Mouse (Mus musculus): ENCODE data around the gene Ifngr2. TPM values are rescaled to one million over a fixed set of nuclear protein-coding genes. Genes with fewer than 3 reads are reported as not detected.
A peak's percentile ranks its signal among the peaks of the same experiment; 100 is the strongest.

The Ifngr2 gene
- polyA plus RNA-seq, 1 experiment from 2014 or later: 63.0 TPM

- no peak overlapping the region for H3K9ac ChIP-seq
- no peaks in the 10 kb centered on the region for H3K27me3 ChIP-seq
- no peak overlapping the region for H3K4me2 ChIP-seq
- WGBS: 78% methylated on average over 9 of the region's 9 CpGs
- H3K9me3 ChIP-seq (replicated peaks): no peaks in the 10 kb centered on the region
- H3K4me1 ChIP-seq: peaks cover 10% of the 10 kb centered on the region
- H3K27ac ChIP-seq: no peak overlapping the region
- H3K36me3 ChIP-seq (ENCODE audit: poor library complexity, severe bottlenecking): no peaks in the 10 kb centered on the region
- ATAC-seq: no peak
- no peak overlapping the region for H3K4me3 ChIP-seq
Measured at GRCm38 (mm10) chr16:91538513-91538912, 8.4 kb upstream of the Ifngr2 start.

GRCm38 (mm10) chr16:91541573-91542081 lies 5.2 kb upstream of the Ifngr2 start:
- Histone ChIP-seq H3K9ac (peak overlapping the region; percentile 46), H3K4me3 (no peak overlapping the region)
- ATAC-seq: peak; percentile 76

GRCm38 (mm10) chr16:91543619-91544018 lies 3.3 kb upstream of the Ifngr2 start:
- no peaks in the 10 kb centered on the region for H3K27me3 ChIP-seq
- ATAC-seq: no peak
- H3K4me1 ChIP-seq: peaks cover 22% of the 10 kb centered on the region
- H3K9ac ChIP-seq: no peak overlapping the region
- H3K27ac ChIP-seq: no peak overlapping the region
- H3K9me3 ChIP-seq (replicated peaks): no peaks in the 10 kb centered on the region
- H3K4me2 ChIP-seq: no peak overlapping the region
- H3K4me3 ChIP-seq: no peak overlapping the region
- H3K36me3 ChIP-seq (ENCODE audit: poor library complexity, severe bottlenecking): no peaks in the 10 kb centered on the region
- 95% methylated on average over 1 of the region's 1 CpGs for WGBS

More at GRCm38 (mm10) chr16:91541573-91542081, 5.2 kb upstream of the Ifngr2 start:
- WGBS: 28% methylated on average over 10 of the region's 10 CpGs
- Histone ChIP-seq H3K4me2 (peak overlapping the region; percentile 44), H3K4me1 (peaks cover 10% of the 10 kb centered on the region), H3K9me3 (replicated peaks) (no peaks in the 10 kb centered on the region), H3K27me3 (no peaks in the 10 kb centered on the region), H3K27ac (peak overlapping the region; percentile 55; the same call in 1 of the 2 replicates), H3K36me3 (ENCODE audit: poor library complexity, severe bottlenecking) (no peaks in the 10 kb centered on the region)

- Histone ChIP-seq H3K4me2 (no peak overlapping the region), H3K9me3 (replicated peaks) (no peaks in the 10 kb centered on the region), H3K9ac (no peak overlapping the region), H3K27me3 (no peaks in the 10 kb centered on the region), H3K27ac (no peak overlapping the region), H3K4me1 (peaks cover 34% of the 10 kb centered on the region), H3K36me3 (ENCODE audit: poor library complexity, severe bottlenecking) (no peaks in the 10 kb centered on the region), H3K4me3 (no peak overlapping the region)
- 74% methylated on average over 10 of the region's 10 CpGs for WGBS
- no peak for ATAC-seq
Measured at GRCm38 (mm10) chr16:91545597-91546281, 1.1 kb upstream of the Ifngr2 start.

- no peak overlapping the region for H3K27ac ChIP-seq
- H3K27me3 ChIP-seq: no peaks in the 10 kb centered on the region
- WGBS: 17% methylated on average over 14 of the region's 14 CpGs
- peak; percentile 46 for ATAC-seq
- H3K4me2 ChIP-seq: peak overlapping the region; percentile 72
- H3K4me1 ChIP-seq: peaks cover 32% of the 10 kb centered on the region
- H3K9ac ChIP-seq: peak overlapping the region; percentile 82; the same call in 1 of the 2 replicates
- H3K9me3 ChIP-seq (replicated peaks): no peaks in the 10 kb centered on the region
- H3K36me3 ChIP-seq (ENCODE audit: poor library complexity, severe bottlenecking): no peaks in the 10 kb centered on the region
- H3K4me3 ChIP-seq: peak overlapping the region; percentile 73
Measured at GRCm38 (mm10) chr16:91546391-91546835, 459 bp upstream of the Ifngr2 start.

GRCm38 (mm10) chr16:91547974-91548373 lies 1.1 kb downstream of the Ifngr2 start:
- ATAC-seq: no peak
- peak overlapping the region; percentile 82; the same call in 1 of the 2 replicates for H3K9ac ChIP-seq
- 64% methylated on average over 5 of the region's 5 CpGs for WGBS
- H3K4me1 ChIP-seq: peaks cover 24% of the 10 kb centered on the region
- H3K9me3 ChIP-seq (replicated peaks): no peaks in the 10 kb centered on the region
- H3K4me3 ChIP-seq: peak overlapping the region; percentile 73
- no peaks in the 10 kb centered on the region for H3K36me3 ChIP-seq (ENCODE audit: poor library complexity, severe bottlenecking)
- no peak overlapping the region for H3K27ac ChIP-seq
- H3K4me2 ChIP-seq: peak overlapping the region; percentile 72
- H3K27me3 ChIP-seq: no peaks in the 10 kb centered on the region

- 42% methylated on average over 5 of the region's 5 CpGs for WGBS
- Histone ChIP-seq H3K4me3 (peak overlapping the region; percentile 19), H3K27me3 (no peaks in the 10 kb centered on the region), H3K9ac (peak overlapping the region; percentile 43), H3K27ac (no peak overlapping the region), H3K36me3 (ENCODE audit: poor library complexity, severe bottlenecking) (no peaks in the 10 kb centered on the region), H3K4me1 (peaks cover 28% of the 10 kb centered on the region), H3K4me2 (peak overlapping the region; percentile 41), H3K9me3 (replicated peaks) (no peaks in the 10 kb centered on the region)
- no peak for ATAC-seq
Measured at GRCm38 (mm10) chr16:91548586-91548985, 1.7 kb downstream of the Ifngr2 start.

- Histone ChIP-seq H3K9me3 (replicated peaks) (no peaks in the 10 kb centered on the region), H3K27ac (no peak overlapping the region), H3K27me3 (no peaks in the 10 kb centered on the region), H3K9ac (peak overlapping the region; percentile 43), H3K36me3 (ENCODE audit: poor library complexity, severe bottlenecking) (no peaks in the 10 kb centered on the region), H3K4me3 (peak overlapping the region; percentile 19), H3K4me1 (peaks cover 32% of the 10 kb centered on the region), H3K4me2 (peak overlapping the region; percentile 41)
- ATAC-seq: no peak
- 62% methylated on average over 2 of the region's 2 CpGs for WGBS
Measured at GRCm38 (mm10) chr16:91548996-91549395, 2.1 kb downstream of the Ifngr2 start.

GRCm38 (mm10) chr16:91549616-91550015 lies 2.7 kb downstream of the Ifngr2 start:
- H3K4me1 ChIP-seq: peaks cover 32% of the 10 kb centered on the region
- 48% methylated on average over 5 of the region's 5 CpGs for WGBS
- no peaks in the 10 kb centered on the region for H3K27me3 ChIP-seq
- H3K27ac ChIP-seq: no peak overlapping the region
- no peaks in the 10 kb centered on the region for H3K9me3 ChIP-seq (replicated peaks)
- H3K9ac ChIP-seq: no peak overlapping the region
- H3K4me3 ChIP-seq: no peak overlapping the region
- no peak for ATAC-seq
- H3K36me3 ChIP-seq (ENCODE audit: poor library complexity, severe bottlenecking): no peaks in the 10 kb centered on the region
- peak overlapping the region; percentile 41; the same call in 1 of the 2 replicates for H3K4me2 ChIP-seq

- no peak for ATAC-seq
- Histone ChIP-seq H3K9ac (no peak overlapping the region), H3K4me1 (peaks cover 32% of the 10 kb centered on the region), H3K4me3 (no peak overlapping the region), H3K36me3 (ENCODE audit: poor library complexity, severe bottlenecking) (peaks cover 10% of the 10 kb centered on the region), H3K27me3 (no peaks in the 10 kb centered on the region), H3K4me2 (no peak overlapping the region), H3K27ac (no peak overlapping the region), H3K9me3 (replicated peaks) (no peaks in the 10 kb centered on the region)
- 72% methylated on average over 10 of the region's 10 CpGs for WGBS
Measured at GRCm38 (mm10) chr16:91551081-91551524, 4.2 kb downstream of the Ifngr2 start.

GRCm38 (mm10) chr16:91552072-91552471 lies 5.2 kb downstream of the Ifngr2 start:
- Histone ChIP-seq H3K4me1 (peaks cover 32% of the 10 kb centered on the region), H3K36me3 (ENCODE audit: poor library complexity, severe bottlenecking) (peaks cover 10% of the 10 kb centered on the region), H3K27ac (no peak overlapping the region), H3K27me3 (no peaks in the 10 kb centered on the region), H3K4me2 (no peak overlapping the region), H3K9me3 (replicated peaks) (no peaks in the 10 kb centered on the region), H3K9ac (no peak overlapping the region), H3K4me3 (no peak overlapping the region)
- WGBS: 67% methylated on average over 9 of the region's 9 CpGs
- ATAC-seq: no peak

- H3K9ac ChIP-seq: no peak overlapping the region
- 65% methylated on average over 12 of the region's 12 CpGs for WGBS
- no peaks in the 10 kb centered on the region for H3K9me3 ChIP-seq (replicated peaks)
- H3K4me1 ChIP-seq: peaks cover 21% of the 10 kb centered on the region
- H3K4me2 ChIP-seq: no peak overlapping the region
- H3K36me3 ChIP-seq (ENCODE audit: poor library complexity, severe bottlenecking): peaks cover 19% of the 10 kb centered on the region
- no peak overlapping the region for H3K4me3 ChIP-seq
- no peak for ATAC-seq
- H3K27ac ChIP-seq: no peak overlapping the region
- no peaks in the 10 kb centered on the region for H3K27me3 ChIP-seq
Measured at GRCm38 (mm10) chr16:91553625-91554024, 6.8 kb downstream of the Ifngr2 start.

All from forebrain, embryonic 13.5 days (tissue).